8 mouse cellular contexts compared by ENCODE assay signal in genomic region chr4:129542592-129543141, GRCm38 (mm10). TPM values are rescaled to one million over a fixed set of nuclear protein-coding genes. Genes with fewer than 3 reads are reported as not detected.
A peak's percentile ranks its signal among the peaks of the same experiment; 100 is the strongest.
DNase-seq lines count a peak whose midpoint lies in the region; ATAC-seq and TF ChIP-seq lines count a peak whose summit lies in the region.

TSS of gene Hdac1 (minus strand) at chr4:129542713.

- peak within 1 kb of the TSS; percentile 79 for H3K4me3 ChIP-seq in cortical plate, adult 2 months (ENCODE audit: insufficient read depth, low read length)
- peak within 1 kb of the TSS; percentile 98 for H3K4me3 ChIP-seq in megakaryocyte, embryonic 14.5 days (replicated peaks)

- no peaks in the 10 kb centered on the region for H3K9me3 ChIP-seq in megakaryocyte, embryonic 14.5 days

- no peak for TF ChIP-seq POLR2A in cortical plate, adult 2 months (IDR thresholded peaks at IDR 0.05; ENCODE audit: extremely low read depth, insufficient read depth, low read length)

- H3K4me1 ChIP-seq in cortical plate, adult 2 months (ENCODE audit: control insufficient read depth, insufficient read depth, low read length) = 0 out of 2 replicates have a peak, but pooled peaks cover 2% of the 10 kb centered on the region
- H3K4me1 ChIP-seq in megakaryocyte, embryonic 14.5 days = peaks cover 38% of the 10 kb centered on the region

- ATAC-seq in activated CD4-positive, CD25-positive, alpha-beta regulatory T cell, adult 4 months = peak; percentile 87

- H3K36me3 ChIP-seq in megakaryocyte, embryonic 14.5 days (replicated peaks; ENCODE audit: low read length) = peaks cover 23% of the 10 kb centered on the region

- H3K27me3 ChIP-seq in megakaryocyte, embryonic 14.5 days (replicated peaks) = no peaks in the 10 kb centered on the region

- no peak within 1 kb of the TSS for H3K27ac ChIP-seq in cortical plate, adult 2 months (ENCODE audit: insufficient read depth, low read length)

- DNase-seq in gastrocnemius, adult 8-10 months (ENCODE audit: low spot score in 2 of 2) = peak; percentile 96 to 97
- peak; percentile 74 for DNase-seq in hindlimb bud, embryonic 11.5 days (ENCODE audit: extremely low spot score, low read depth, low spot score)
- DNase-seq in left cerebral cortex, adult 8-10 months (ENCODE audit: low spot score in 2 of 2) = peak; percentile 80 to 96
- peak; percentile 98 for DNase-seq in right cerebral cortex, postnatal 10 days (ENCODE audit: low spot score in 2 of 2)
- peak; percentile 98 for DNase-seq in urinary bladder, postnatal 25 days (ENCODE audit: low spot score)

- no peak for TF ChIP-seq CTCF in cortical plate, adult 2 months (IDR thresholded peaks at IDR 0.05; ENCODE audit: extremely low read depth, insufficient read depth, low read length)

RNA-seq across cellular contexts. Expression of gene Hdac1, which starts in this region (rescaled TPM):
- 100 to 1,000 TPM; 225 to 283 TPM for polyA plus RNA-seq in activated CD4-positive, CD25-positive, alpha-beta regulatory T cell, adult 4 months (2017; shearing (Covaris generic))
- 55.4 and 61.7 TPM in 2 replicates for polyA plus RNA-seq in cortical plate, adult 2 months (2012; rRNA removed)
- 1 to 10 TPM; 6.7 to 9.7 (median 7.6) TPM for total RNA-seq in gastrocnemius, adult 8-10 months (2022)
- total RNA-seq in left cerebral cortex, adult 8-10 months (2022) = 10 to 100 TPM; 22.3 to 28.6 (median 25.9) TPM
- polyA plus RNA-seq in megakaryocyte, embryonic 14.5 days (2012; ENCODE audit: insufficient read depth, low replicate concordance) = 6.0 and 38.0 TPM in 2 replicates
